Mouse (Mus musculus): ENCODE results near the gene Cox7a1.

DNA sequence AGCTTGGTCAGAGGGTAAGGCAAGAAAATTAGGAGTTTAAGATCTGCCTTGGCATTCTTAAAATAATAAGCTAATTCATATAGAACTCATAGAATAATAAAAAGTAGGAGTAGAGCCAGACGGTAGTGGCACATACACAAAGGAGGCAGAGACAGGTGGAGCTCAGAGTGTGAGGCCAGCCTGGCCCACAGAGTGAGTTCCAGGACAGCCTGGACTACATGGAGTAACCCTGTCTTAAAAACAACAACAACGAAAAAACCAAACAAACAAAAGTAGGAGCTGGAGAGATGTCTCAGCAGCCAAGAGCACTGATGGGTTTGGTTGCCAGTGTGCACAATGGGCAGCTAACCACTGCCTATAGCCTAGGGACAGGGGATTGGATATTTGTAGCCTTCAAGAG lies 33.3 kb downstream of the Cox7a1 start:
- TF ChIP-seq CTCF (IDR thresholded peaks at IDR 0.05; ENCODE audit: low read depth) (no peak), EP300 (IDR thresholded peaks at IDR 0.05; ENCODE audit: low read depth) (no peak)
